Mouse (Mus musculus) heart, adult 2 months (tissue): ENCODE results near the gene Gm11232.

ENCODE experiments used
- CTCF ChIP-seq: fragments of 200-600 bp; IDR thresholded peaks from 2 replicates; pipeline ENCODE4 v1.8.1; 2022; ENCODE audit warnings: antibody characterized with exemption, mild to moderate bottlenecking, moderate library complexity
- POLR2A ChIP-seq: fragments of 200-500 bp; IDR thresholded peaks from 2 replicates; pipeline ENCODE4 v1.6.1; 2011; ENCODE audit warnings: mild to moderate bottlenecking, low read depth, low read length, control low read depth; ENCODE audit not compliant: insufficient read depth

DNA sequence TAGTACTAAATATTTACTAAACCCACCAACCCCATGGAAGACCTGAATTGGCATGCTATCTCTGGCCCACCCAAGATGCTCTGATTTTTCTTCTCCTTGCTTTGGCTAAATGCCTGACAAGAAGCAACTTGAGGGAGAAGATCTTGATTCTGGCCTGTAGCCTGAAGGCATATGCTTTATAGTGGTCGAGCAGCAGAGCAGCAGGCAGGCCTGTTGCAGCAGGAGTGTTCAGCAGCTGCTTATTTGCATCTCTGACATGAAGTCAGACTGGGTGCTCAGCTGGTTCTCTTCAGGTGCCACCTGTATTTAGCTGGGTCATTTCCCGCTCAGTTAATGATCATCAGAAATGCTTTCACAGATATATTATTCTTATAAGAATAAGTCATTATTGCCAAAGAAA is 30.2 kb downstream of the Gm11232 start:
- TF ChIP-seq POLR2A = no peak
- TF ChIP-seq CTCF = no peak
